Mouse (Mus musculus) CH12.LX (cell line): ENCODE results near the gene Map1lc3b. TPM values are rescaled to one million over a fixed set of nuclear protein-coding genes. Genes with fewer than 3 reads are reported as not detected.

ENCODE experiments used
- DNase-seq: peaks from one replicate; pipeline ENCODE4 v3.0.0-alpha.2; 2013; ENCODE audit errors: extremely low read depth
- H3K27ac ChIP-seq: 2 replicates; pipeline ENCODE4 v1.5.1; 2012; ENCODE audit warnings: low read depth, mild to moderate bottlenecking, control low read depth, moderate library complexity; ENCODE audit not compliant: insufficient read depth
- H3K27me3 ChIP-seq: replicated peaks from 2 replicates; pipeline ENCODE3; 2012; ENCODE audit warnings: inconsistent platforms
- H3K36me3 ChIP-seq, 2 experiments: replicated peaks in 1 of 2; 2 replicates each; pipeline versions ENCODE3 to v1.6.1; 2012; ENCODE audit warnings: inconsistent platforms in 1 of 2, low read length in 1 of 2, mild to moderate bottlenecking in 1 of 2, mixed read lengths in 1 of 2, moderate library complexity in 1 of 2; ENCODE audit not compliant: control insufficient read depth in 1 of 2, insufficient read depth in 1 of 2
- H3K4me1 ChIP-seq, 2 experiments: 2 replicates each; pipeline ENCODE4 v1.6.1; 2012; ENCODE audit warnings: inconsistent platforms in 1 of 2, moderate library complexity in 1 of 2; ENCODE audit not compliant: insufficient read depth in 2 of 2, control insufficient read depth in 1 of 2
- H3K4me2 ChIP-seq: 2 replicates; pipeline ENCODE4 v1.6.1; 2012; ENCODE audit warnings: low read depth, mild to moderate bottlenecking, control low read depth; ENCODE audit not compliant: poor library complexity, insufficient read depth, severe bottlenecking
- H3K4me3 ChIP-seq, 3 experiments: fragments of 150-350 bp in 1 of 3; sonication (generic) in 1 of 3; replicated peaks in 1 of 3; 2 replicates each; pipeline versions ENCODE3 to v1.5.1; 2011 to 2012; ENCODE audit warnings: low read depth in 2 of 3, low read length in 2 of 3, mild to moderate bottlenecking in 2 of 3, moderate library complexity in 2 of 3, control low read depth in 1 of 3, improper control_type of control experiment in 1 of 3, inconsistent platforms in 1 of 3, mixed read lengths in 1 of 3; ENCODE audit not compliant: poor library complexity in 1 of 3
- H3K79me2 ChIP-seq: replicated peaks from 2 replicates; pipeline ENCODE4 v1.6.1; 2012; ENCODE audit warnings: mild to moderate bottlenecking, moderate library complexity; ENCODE audit not compliant: control insufficient read depth, poor library complexity, insufficient read depth, severe bottlenecking; ENCODE audit errors: extremely low read depth
- H3K9ac ChIP-seq: 2 replicates; pipeline ENCODE4 v1.6.1; 2012; ENCODE audit warnings: low read depth, mild to moderate bottlenecking, control low read depth, moderate library complexity; ENCODE audit not compliant: insufficient read depth
- H3K9me3 ChIP-seq: replicated peaks from 2 replicates; pipeline ENCODE3; 2012; ENCODE audit warnings: low read length, inconsistent platforms, mixed read lengths
- BHLHE40 ChIP-seq: IDR thresholded peaks from 2 replicates; pipeline ENCODE4 v1.6.1; 2011; ENCODE audit warnings: mild to moderate bottlenecking, low read depth, low read length, improper control_type of control experiment
- CHD1 ChIP-seq: IDR thresholded peaks from 2 replicates; pipeline ENCODE4 v1.6.1; 2012; ENCODE audit warnings: low read depth, low read length, improper control_type of control experiment, inconsistent platforms
- CHD2 ChIP-seq: IDR thresholded peaks from 2 replicates; pipeline ENCODE4 v1.6.1; 2011; ENCODE audit warnings: low read length, improper control_type of control experiment
- E2F4 ChIP-seq: IDR thresholded peaks from 2 replicates; pipeline ENCODE4 v1.6.1; 2011; ENCODE audit warnings: low read depth, low read length, improper control_type of control experiment; ENCODE audit not compliant: insufficient replicate concordance
- ELF1 ChIP-seq: IDR thresholded peaks from 2 replicates; pipeline ENCODE4 v1.6.1; 2014; ENCODE audit warnings: low read depth, mild to moderate bottlenecking, inconsistent platforms, low read length, improper control_type of control experiment
- EP300 ChIP-seq: IDR thresholded peaks from 2 replicates; pipeline ENCODE4 v1.6.1; 2011; ENCODE audit warnings: low read length, improper control_type of control experiment
- ETS1 ChIP-seq: conservative IDR thresholded peaks from 2 replicates; pipeline ENCODE4 v1.6.1; 2012; ENCODE audit warnings: low read depth, mild to moderate bottlenecking, inconsistent platforms, low read length, improper control_type of control experiment, moderate library complexity
- GABPA ChIP-seq: IDR thresholded peaks from 2 replicates; pipeline ENCODE4 v1.6.1; 2012; ENCODE audit warnings: low read depth, low read length, improper control_type of control experiment, inconsistent platforms; ENCODE audit not compliant: insufficient replicate concordance
- HCFC1 ChIP-seq: IDR thresholded peaks from 2 replicates; pipeline ENCODE4 v1.6.1; 2012; ENCODE audit warnings: low read depth, mild to moderate bottlenecking, inconsistent platforms, low read length, improper control_type of control experiment
- IRF4 ChIP-seq: IDR thresholded peaks from 2 replicates; pipeline ENCODE4 v1.6.1; 2014; ENCODE audit warnings: low read depth, mild to moderate bottlenecking, inconsistent platforms, low read length, improper control_type of control experiment
- JUN ChIP-seq: IDR thresholded peaks from 2 replicates; pipeline ENCODE4 v1.6.1; 2011; ENCODE audit warnings: low read depth, mild to moderate bottlenecking, low read length, improper control_type of control experiment, moderate library complexity; ENCODE audit not compliant: insufficient read depth
- JUND ChIP-seq: conservative IDR thresholded peaks from 2 replicates; pipeline ENCODE4 v1.6.1; 2011; ENCODE audit warnings: low read depth, low read length, improper control_type of control experiment
- KAT2A ChIP-seq: IDR thresholded peaks from 2 replicates; pipeline ENCODE4 v1.6.1; 2012; ENCODE audit warnings: low read length, improper control_type of control experiment, inconsistent platforms; ENCODE audit not compliant: insufficient replicate concordance
- MAFK ChIP-seq: IDR thresholded peaks from 2 replicates; pipeline ENCODE4 v1.6.1; 2011; ENCODE audit warnings: low read length, improper control_type of control experiment; ENCODE audit not compliant: insufficient replicate concordance
- MAX ChIP-seq: IDR thresholded peaks from 2 replicates; pipeline ENCODE4 v1.6.1; 2011; ENCODE audit warnings: low read length, improper control_type of control experiment
- MAZ ChIP-seq: IDR thresholded peaks from 2 replicates; pipeline ENCODE4 v1.6.1; 2012; ENCODE audit warnings: low read depth, mild to moderate bottlenecking, inconsistent platforms, low read length, improper control_type of control experiment, moderate library complexity
- MEF2A ChIP-seq: IDR thresholded peaks from 2 replicates; pipeline ENCODE4 v1.6.1; 2014; ENCODE audit warnings: low read depth, mild to moderate bottlenecking, inconsistent platforms, low read length, improper control_type of control experiment, borderline replicate concordance
- MXI1 ChIP-seq: IDR thresholded peaks from 2 replicates; pipeline ENCODE4 v1.6.1; 2011; ENCODE audit warnings: mild to moderate bottlenecking, low read depth, low read length, improper control_type of control experiment
- MYC ChIP-seq: IDR thresholded peaks from 2 replicates; pipeline ENCODE4 v1.6.1; 2011; ENCODE audit warnings: low read depth, mild to moderate bottlenecking, improper control_type of control experiment, low read length
- NELFE ChIP-seq: IDR thresholded peaks from 2 replicates; pipeline ENCODE4 v1.6.1; 2011; ENCODE audit warnings: low read depth, low read length, improper control_type of control experiment
- NRF1 ChIP-seq: IDR thresholded peaks from 2 replicates; pipeline ENCODE4 v1.6.1; 2014; ENCODE audit warnings: low read depth, mild to moderate bottlenecking, inconsistent platforms, low read length, improper control_type of control experiment, moderate library complexity
- PAX5 ChIP-seq: IDR thresholded peaks from 2 replicates; pipeline ENCODE4 v1.6.1; 2012; ENCODE audit warnings: low read length, inconsistent platforms, mixed read lengths
- POLR2A ChIP-seq: IDR thresholded peaks from 2 replicates; pipeline ENCODE4 v1.6.1; 2011; ENCODE audit warnings: low read depth, mild to moderate bottlenecking, improper control_type of control experiment, low read length
- POLR2AphosphoS2 ChIP-seq: IDR thresholded peaks from 2 replicates; pipeline ENCODE4 v1.6.1; 2011; ENCODE audit warnings: low read depth, low read length, improper control_type of control experiment
- RAD21 ChIP-seq: IDR thresholded peaks from 2 replicates; pipeline ENCODE4 v1.6.1; 2011; ENCODE audit warnings: low read depth, mild to moderate bottlenecking, low read length, improper control_type of control experiment, moderate library complexity
- RCOR1 ChIP-seq: conservative IDR thresholded peaks from 2 replicates; pipeline ENCODE4 v1.6.1; 2012; ENCODE audit warnings: low read depth, mild to moderate bottlenecking, inconsistent platforms, low read length, improper control_type of control experiment
- SIN3A ChIP-seq: IDR thresholded peaks from 2 replicates; pipeline ENCODE4 v1.6.1; 2012; ENCODE audit warnings: low read length, improper control_type of control experiment, inconsistent platforms
- SMC3 ChIP-seq: IDR thresholded peaks from 2 replicates; pipeline ENCODE4 v1.6.1; 2011; ENCODE audit warnings: low read depth, low read length, improper control_type of control experiment
- TBP ChIP-seq: conservative IDR thresholded peaks from 2 replicates; pipeline ENCODE4 v1.6.1; 2011; ENCODE audit warnings: low read depth, low read length, improper control_type of control experiment
- TCF12 ChIP-seq: IDR thresholded peaks from 2 replicates; pipeline ENCODE4 v1.6.1; 2014; ENCODE audit warnings: low read depth, mild to moderate bottlenecking, inconsistent platforms, low read length, improper control_type of control experiment
- UBTF ChIP-seq: IDR thresholded peaks from 2 replicates; pipeline ENCODE4 v1.6.1; 2012; ENCODE audit warnings: low read depth, mild to moderate bottlenecking, inconsistent platforms, low read length, improper control_type of control experiment, moderate library complexity
- USF1 ChIP-seq: IDR thresholded peaks from 2 replicates; pipeline ENCODE4 v1.6.1; 2014; ENCODE audit warnings: low read depth, mild to moderate bottlenecking, inconsistent platforms, low read length, improper control_type of control experiment
- USF2 ChIP-seq: conservative IDR thresholded peaks from 2 replicates; pipeline ENCODE4 v1.6.1; 2011; ENCODE audit warnings: low read depth, low read length, improper control_type of control experiment
- ZC3H11A ChIP-seq: IDR thresholded peaks from 2 replicates; pipeline ENCODE4 v1.6.1; 2012; ENCODE audit warnings: low read depth, mild to moderate bottlenecking, inconsistent platforms, low read length, improper control_type of control experiment
- ZKSCAN1 ChIP-seq: IDR thresholded peaks from 2 replicates; pipeline ENCODE4 v1.6.1; 2012; ENCODE audit warnings: low read depth, inconsistent platforms, low read length, improper control_type of control experiment, borderline replicate concordance
- ZMIZ1 ChIP-seq: IDR thresholded peaks from 2 replicates; pipeline ENCODE4 v1.6.1; 2012; ENCODE audit warnings: low read depth, mild to moderate bottlenecking, inconsistent platforms, low read length, improper control_type of control experiment
- dilution Hi-C: fragments of 300-500 bp; cut with MboI; formaldehyde crosslinking; loops from 2 replicates; pipeline ENCODE4 v1.14.3; 2020; ENCODE audit warnings: low sequenced_read_pairs; ENCODE audit not compliant: extremely low pct_unique_long_range_greater_than_20kb, extremely low pct_ligation_motif_present
- in situ Hi-C: fragments of 300-500 bp; cut with MboI; formaldehyde crosslinking; loops from 3 replicates; pipeline ENCODE4 v1.14.3; 2019; ENCODE audit warnings: low sequenced_read_pairs, low pct_ligation_motif_present, low pct_unique_long_range_greater_than_20kb, mixed read lengths
- polyA plus RNA-seq: library from polyadenylated mRNA; unstranded; fragments of >175 nt; gene quantifications from 2 replicates; pipeline ENCODE4 v1.2.1, GENCODE M21; 2012; ENCODE audit warnings: low read depth; ENCODE audit not compliant: insufficient read length
- total RNA-seq, 2 experiments: library from RNA; depleted of rRNA; stranded (reverse); fragments of 300-350 nt in 1 of 2; fragments of >200 nt in 1 of 2; gene quantifications; 2 replicates each; pipeline ENCODE4 v1.2.3; 2012 to 2014

Map1lc3b gene
- 49.4 and 55.8 TPM in 2 replicates for total RNA-seq (2012; rRNA removed)
- total RNA-seq (2014; rRNA removed): 48.9 and 53.7 TPM in 2 replicates
- 45.7 and 56.2 TPM in 2 replicates for polyA plus RNA-seq

GRCm38 (mm10) chr8:121590203-121591177 lies at the start of gene Map1lc3b:
Gene Map1lc3b, plus strand, starts transcription at chr8:121590361.
- Histone ChIP-seq H3K9ac (peak within 1 kb of the TSS; percentile 77), H3K9me3 (no peaks in the 10 kb centered on the region), H3K4me2 (peak within 1 kb of the TSS; percentile 69), H3K79me2 (peaks cover 25% of the 10 kb centered on the region), H3K4me1 (peaks cover 8 to 30% of the 10 kb centered on the region in 2 experiments; a peak in 3 of 4 replicates), H3K4me3 (peak within 1 kb of the TSS; percentile 83 to 91 (median 87)), H3K27me3 (no peaks in the 10 kb centered on the region), H3K36me3 (peaks cover 23 to 38% of the 10 kb centered on the region in 2 experiments), H3K27ac (no peak within 1 kb of the TSS)
- in situ Hi-C loops (loop anchor here (5.0 to 25.0 kb wide), 2 partner anchors 33 to 847 kb away; partner anchors contain the start of genes Cyba and Mvd), dilution Hi-C loops (no loop called here)
- DNase-seq: peak; percentile 90
- peak; percentile 94 for TF ChIP-seq HCFC1
- peak; percentile 99 for TF ChIP-seq RCOR1
- peak; percentile 90 for TF ChIP-seq NRF1
- TF ChIP-seq ZMIZ1: no peak; the same call in 1 of the 2 replicates
- TF ChIP-seq JUND: no peak
- TF ChIP-seq MYC: peak; percentile 70; the same call in 1 of the 2 replicates
- TF ChIP-seq USF2: peak; percentile 77
- no peak for TF ChIP-seq ZC3H11A
- TF ChIP-seq CHD2: no peak
- peak; percentile 45; the same call in 1 of the 2 replicates for TF ChIP-seq MAZ
- no peak for TF ChIP-seq CHD1
- no peak for TF ChIP-seq MEF2A
- TF ChIP-seq ETS1: no peak
- peak; percentile 47; the same call in 1 of the 2 replicates for TF ChIP-seq GABPA
- TF ChIP-seq USF1: peak; percentile 88
- TF ChIP-seq RAD21: no peak
- peak; percentile 32; the same call in 1 of the 2 replicates for TF ChIP-seq POLR2AphosphoS2
- TF ChIP-seq IRF4: no peak
- TF ChIP-seq KAT2A: peak; percentile 88; the same call in 1 of the 2 replicates
- no peak for TF ChIP-seq UBTF
- peak; percentile 78 for TF ChIP-seq MXI1
- TF ChIP-seq TBP: peak; percentile 84
- peak; percentile 49; the same call in 1 of the 2 replicates for TF ChIP-seq NELFE
- TF ChIP-seq EP300: no peak
- TF ChIP-seq POLR2A: peak; percentile 89
- TF ChIP-seq ELF1: peak; percentile 100
- no peak for TF ChIP-seq E2F4
- TF ChIP-seq SIN3A: peak; percentile 95
- no peak for TF ChIP-seq ZKSCAN1
- peak; percentile 88 for TF ChIP-seq BHLHE40
- TF ChIP-seq PAX5: no peak
- no peak for TF ChIP-seq SMC3
- no peak for TF ChIP-seq JUN
- peak; percentile 90 for TF ChIP-seq TCF12
- TF ChIP-seq MAFK: no peak
- TF ChIP-seq MAX: peak; percentile 78; the same call in 1 of the 2 replicates
